In genomic region chr5:135012671-135013441, GRCm38 (mm10) we compare ENCODE assay signal across 8 mouse cellular contexts. TPM values are rescaled to one million over a fixed set of nuclear protein-coding genes. Genes with fewer than 3 reads are reported as not detected.
DNase-seq lines count a peak whose midpoint lies in the region; ATAC-seq and TF ChIP-seq lines count a peak whose summit lies in the region.

No protein-coding gene starts in this region.

- H3K9me3 ChIP-seq in kidney, embryonic 14.5 days (ENCODE audit: control insufficient read depth, low read length) = no peaks in the 10 kb centered on the region

- H3K27me3 ChIP-seq in kidney, embryonic 14.5 days (ENCODE audit: control insufficient read depth, insufficient read depth, low read length) = no peaks in the 10 kb centered on the region

- TF ChIP-seq POLR2A in cortical plate, adult 2 months (IDR thresholded peaks at IDR 0.05; ENCODE audit: extremely low read depth, insufficient read depth, low read length) = no peak

- no peak for ATAC-seq in kidney, embryonic 14.5 days (ENCODE audit: low FRiP score, low TSS enrichment)

- DNase-seq in A20 (ENCODE audit: low read depth, low spot score) (peak; percentile 81), R1 (ENCODE audit: low read depth, low spot score) (peak; percentile 96)
- peak; percentile 40 to 58 for DNase-seq in heart, adult 9 months (ENCODE audit: low spot score in 2 of 2)
- DNase-seq in lung, adult 18-20 months = peak; percentile 79 to 86
- peak; percentile 59 for DNase-seq in retina, postnatal 7 days (ENCODE audit: low read depth, low spot score)
- DNase-seq in urinary bladder, postnatal 14 days (ENCODE audit: low spot score) = peak; percentile 85

- H3K9ac ChIP-seq in kidney, embryonic 14.5 days (ENCODE audit: low read depth, low read length) = peak overlapping the region; percentile 44; the same call in 1 of the 2 replicates

- H3K27ac ChIP-seq in cortical plate, adult 2 months (ENCODE audit: insufficient read depth, low read length) = no peak overlapping the region
- peak overlapping the region; percentile 67; the same call in 1 of the 2 replicates for H3K27ac ChIP-seq in kidney, embryonic 14.5 days (ENCODE audit: low read depth, low read length)

- peak; percentile 63 for TF ChIP-seq CTCF in cortical plate, adult 2 months (IDR thresholded peaks at IDR 0.05; ENCODE audit: extremely low read depth, insufficient read depth, low read length)

- peak overlapping the region; percentile 46 for H3K4me2 ChIP-seq in kidney, embryonic 14.5 days (replicated peaks; ENCODE audit: low read depth, low read length)

- no peak overlapping the region for H3K4me3 ChIP-seq in cortical plate, adult 2 months (ENCODE audit: insufficient read depth, low read length)
- H3K4me3 ChIP-seq in kidney, embryonic 14.5 days (ENCODE audit: low read length) = peak overlapping the region; percentile 31

- 6% methylated on average over 16 of the region's 16 CpGs for WGBS in kidney, embryonic 14.5 days

- H3K4me1 ChIP-seq in cortical plate, adult 2 months (ENCODE audit: control insufficient read depth, insufficient read depth, low read length) = peaks cover 1% of the 10 kb centered on the region; the same call in 1 of the 2 replicates
- H3K4me1 ChIP-seq in kidney, embryonic 14.5 days (ENCODE audit: control insufficient read depth, insufficient read depth, low read length) = peaks cover 24% of the 10 kb centered on the region

- H3K36me3 ChIP-seq in kidney, embryonic 14.5 days (ENCODE audit: control insufficient read depth, insufficient read depth, low read length) = no peaks in the 10 kb centered on the region

RNA-seq across cellular contexts. Expression of gene Abhd11, which starts 3.9 kb away (rescaled TPM):
- polyA plus RNA-seq in cortical plate, adult 2 months (2012; rRNA removed) = 78.3 and 80.1 TPM in 2 replicates
- polyA plus RNA-seq in kidney, embryonic 14.5 days (2014; fragmentation: Nextera tagmentation; extraction: Ambion mirVana) = 73.5 and 78.9 TPM in 2 replicates

RNA-seq across cellular contexts. Expression of gene Stx1a, which starts 10.4 kb away (rescaled TPM):
- polyA plus RNA-seq in cortical plate, adult 2 months (2012; rRNA removed) = 545 and 568 TPM in 2 replicates
- 11.5 and 13.5 TPM in 2 replicates for polyA plus RNA-seq in kidney, embryonic 14.5 days (2014; fragmentation: Nextera tagmentation; extraction: Ambion mirVana)

RNA-seq across cellular contexts. Expression of gene Cldn3, which starts 26.8 kb away (rescaled TPM):
- 0.21 and 0.23 TPM in 2 replicates for polyA plus RNA-seq in cortical plate, adult 2 months (2012; rRNA removed)
- 47.0 and 54.7 TPM in 2 replicates for polyA plus RNA-seq in kidney, embryonic 14.5 days (2014; fragmentation: Nextera tagmentation; extraction: Ambion mirVana)

RNA-seq across cellular contexts. Expression of gene Dnajc30, which starts 51.1 kb away (rescaled TPM):
- polyA plus RNA-seq in cortical plate, adult 2 months (2012; rRNA removed) = 58.3 and 58.4 TPM in 2 replicates
- 33.4 and 34.4 TPM in 2 replicates for polyA plus RNA-seq in kidney, embryonic 14.5 days (2014; fragmentation: Nextera tagmentation; extraction: Ambion mirVana)

RNA-seq across cellular contexts. Expression of gene Bud23, which starts 51.9 kb away (rescaled TPM):
- 66.6 and 82.3 TPM in 2 replicates for polyA plus RNA-seq in cortical plate, adult 2 months (2012; rRNA removed)
- polyA plus RNA-seq in kidney, embryonic 14.5 days (2014; fragmentation: Nextera tagmentation; extraction: Ambion mirVana) = 118 and 156 TPM in 2 replicates

Comparison
In these comparisons a context has a peak if more than half of its experiments do, and no peak if none do; other contexts are left out.
1. RNA of gene Stx1a, which starts 10.4 kb away (polyA plus RNA-seq): 545 to 568 TPM in cortical plate, adult 2 months; 11.5 to 13.5 TPM in kidney, embryonic 14.5 days; every median in the first group is over 10 times any median in the second.
2. RNA of gene Cldn3, which starts 26.8 kb away (polyA plus RNA-seq): 47.0 to 54.7 TPM in kidney, embryonic 14.5 days; 0.21 to 0.23 TPM in cortical plate, adult 2 months; every median in the first group is over 10 times any median in the second.
3. Peak in every context shown above with its lines, with median percentiles within 50 percentile points of each other: DNase-seq.